Mouse (Mus musculus) adipocyte (in vitro differentiated cells): ENCODE results near the gene Iqschfp.
"Not testable (repeated sequence)": the region's sequence is repeated elsewhere in the genome, so short reads cannot be mapped to it uniquely, and the experiment has no call there.

ENCODE experiments used
- DNase-seq: peaks from one replicate; pipeline ENCODE4 v3.0.0-alpha.2; 2016; ENCODE audit warnings: low spot score

Gene Iqschfp

GRCm38 (mm10) chr3:68071395-68072386, 179.7 kb downstream of the Iqschfp start:
- no peak for DNase-seq

- no peak for DNase-seq
Measured at GRCm38 (mm10) chr3:68077406-68077805, 185.4 kb downstream of the Iqschfp start.

GRCm38 (mm10) chr3:68085024-68085423, 193.0 kb downstream of the Iqschfp start:
- DNase-seq, result no peak

- no peak for DNase-seq
Measured at GRCm38 (mm10) chr3:68092108-68092507, 200.1 kb downstream of the Iqschfp start.

DNA sequence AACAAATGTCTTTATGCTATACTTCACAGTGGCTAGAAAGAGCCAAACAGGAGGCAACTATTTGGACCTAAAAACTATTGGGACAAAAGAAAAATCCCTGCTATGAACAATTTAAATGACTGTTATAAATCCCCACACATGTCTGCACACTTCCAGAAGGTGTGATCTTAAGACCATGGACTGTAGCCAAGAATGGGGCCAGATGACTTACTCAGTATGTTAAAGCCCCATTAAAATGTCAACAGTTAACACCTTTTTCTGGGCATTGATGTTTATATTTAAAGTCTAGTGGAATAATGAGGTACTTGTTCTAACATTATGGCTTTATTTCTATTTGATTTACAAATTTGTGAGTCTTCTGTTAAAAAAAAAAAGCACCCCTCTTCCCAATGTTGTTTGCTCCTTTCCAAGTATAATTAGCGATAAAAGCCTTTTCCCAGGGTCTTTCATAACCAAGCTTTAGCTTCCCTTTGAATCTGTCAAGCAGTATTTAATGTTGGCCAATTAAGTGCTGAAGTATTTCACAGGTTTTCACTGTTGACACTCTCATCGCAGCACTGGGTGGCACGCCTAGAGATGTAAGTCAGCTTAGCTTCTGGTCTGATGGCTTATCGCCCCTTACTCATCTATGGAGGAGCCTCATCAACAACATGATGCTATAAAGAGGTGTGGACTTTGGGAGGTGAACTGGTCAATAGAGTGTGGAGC, 204.8 kb downstream of the Iqschfp start:
- no peak for DNase-seq

GRCm38 (mm10) chr3:68099561-68099960, 207.5 kb downstream of the Iqschfp start:
- not testable (repeated sequence) for DNase-seq

DNA sequence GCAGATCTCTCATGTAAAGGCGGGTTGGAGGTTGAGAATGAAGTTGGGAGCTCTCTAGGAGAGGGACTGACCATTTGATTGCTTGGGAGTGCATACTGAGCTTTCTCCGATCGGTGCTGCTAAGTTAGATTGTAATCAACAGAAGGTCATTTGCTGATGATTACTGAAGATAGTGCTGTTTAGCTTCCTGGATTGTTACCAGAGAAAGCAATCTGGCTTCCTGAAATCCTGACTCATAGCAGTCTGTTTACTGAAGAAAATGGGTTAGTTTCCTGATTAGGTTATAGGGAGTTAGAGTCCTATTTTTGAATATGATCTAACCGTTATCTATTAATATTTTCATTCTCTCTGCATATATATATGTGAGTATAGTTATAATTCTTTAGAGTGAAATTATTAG, 209.3 kb downstream of the Iqschfp start:
- DNase-seq, result no peak

DNA sequence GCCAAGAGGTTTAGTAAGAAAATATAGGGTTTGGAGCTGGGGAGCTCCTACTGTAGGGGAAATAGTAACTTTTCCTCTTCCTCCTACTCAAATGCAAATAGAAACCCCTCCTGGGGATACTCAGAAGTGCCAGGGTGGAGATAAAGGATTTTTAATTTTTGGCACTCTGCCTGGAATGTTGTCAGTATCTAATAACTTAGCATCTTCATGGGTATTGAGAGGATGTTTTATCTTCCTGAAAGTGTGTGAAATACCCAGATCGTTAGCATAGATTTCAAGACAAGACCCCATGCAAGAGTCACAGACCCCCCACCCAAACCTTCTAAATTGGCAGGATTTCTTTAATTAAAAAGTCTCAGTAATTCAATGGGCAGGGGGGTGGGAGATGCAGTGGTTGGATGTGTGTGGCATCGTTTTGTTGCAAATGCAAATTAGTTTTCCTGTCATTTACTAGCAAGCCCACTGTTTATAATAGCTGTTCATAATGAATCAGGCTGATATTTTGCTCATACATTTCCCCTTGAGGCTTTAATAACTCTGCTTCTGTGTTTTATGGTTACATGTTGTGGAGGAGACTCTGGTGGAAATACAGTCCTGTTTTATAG, 213.2 kb downstream of the Iqschfp start:
- DNase-seq, result no peak

DNA sequence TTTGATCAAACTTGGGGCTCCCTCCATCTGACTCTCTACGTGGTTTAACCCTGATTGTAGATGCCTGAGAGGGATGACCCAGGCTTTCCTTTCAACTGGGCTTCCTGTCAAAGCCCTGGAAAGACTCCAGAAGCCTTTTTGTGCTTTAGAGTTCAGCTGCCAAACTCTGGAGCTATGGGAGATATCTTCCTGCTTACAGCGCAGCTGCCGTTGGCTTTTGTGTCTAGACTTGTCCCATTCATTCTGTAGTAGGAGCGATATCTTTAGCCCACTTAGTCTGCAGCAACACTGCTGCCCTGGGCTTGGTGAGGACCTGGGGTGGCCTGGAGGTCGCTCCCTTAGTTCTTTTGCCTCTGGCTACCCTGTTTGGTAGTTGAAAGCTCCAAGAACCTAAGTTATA, 229.3 kb downstream of the Iqschfp start:
- DNase-seq, result no peak

DNA sequence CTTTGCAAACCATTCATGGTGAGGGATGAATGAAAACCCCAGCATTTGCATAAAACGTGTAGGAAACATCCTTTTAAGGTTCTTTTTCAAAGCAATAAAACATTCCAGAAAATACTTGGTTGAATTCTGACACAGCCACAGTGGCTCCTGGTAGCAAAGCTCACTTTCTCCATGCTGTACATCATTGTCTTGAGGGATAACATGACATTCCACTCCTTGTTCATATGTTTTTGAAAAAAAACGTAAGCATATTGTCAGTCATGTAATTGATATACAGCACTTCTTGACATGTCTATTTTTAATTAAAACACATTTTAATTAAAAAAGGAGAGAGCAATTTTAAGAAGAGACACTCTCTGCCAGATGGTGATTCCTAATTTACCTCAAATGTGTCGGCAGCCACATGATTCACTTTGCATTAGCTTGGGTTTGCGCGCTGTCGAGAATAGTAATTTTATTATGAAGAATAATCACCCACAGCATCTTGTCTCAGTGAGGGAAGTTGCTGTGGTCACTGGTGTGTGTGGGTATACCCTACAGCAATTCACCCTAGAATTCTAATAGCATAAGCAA, 234.3 kb downstream of the Iqschfp start:
- DNase-seq, result no peak

DNA sequence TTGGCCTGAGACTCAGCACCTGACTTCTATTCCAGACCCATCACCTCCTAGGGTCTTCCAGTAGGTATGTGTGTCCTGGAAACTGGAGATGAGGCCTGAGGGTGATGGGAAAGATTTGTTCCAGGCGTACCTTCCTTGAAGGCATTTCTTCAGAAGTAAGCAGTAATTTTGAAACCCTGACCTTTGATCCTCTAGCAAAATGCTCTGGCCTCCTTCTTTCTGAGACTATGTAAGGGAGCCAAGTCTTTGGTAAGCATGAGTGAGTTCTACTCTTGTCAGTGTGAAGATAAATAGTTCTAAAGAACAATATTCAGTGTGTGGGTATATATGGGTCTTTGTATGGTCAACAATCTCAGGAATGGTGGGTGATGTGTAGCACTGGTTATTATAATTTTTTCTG, 238.4 kb downstream of the Iqschfp start:
- no peak for DNase-seq

DNA sequence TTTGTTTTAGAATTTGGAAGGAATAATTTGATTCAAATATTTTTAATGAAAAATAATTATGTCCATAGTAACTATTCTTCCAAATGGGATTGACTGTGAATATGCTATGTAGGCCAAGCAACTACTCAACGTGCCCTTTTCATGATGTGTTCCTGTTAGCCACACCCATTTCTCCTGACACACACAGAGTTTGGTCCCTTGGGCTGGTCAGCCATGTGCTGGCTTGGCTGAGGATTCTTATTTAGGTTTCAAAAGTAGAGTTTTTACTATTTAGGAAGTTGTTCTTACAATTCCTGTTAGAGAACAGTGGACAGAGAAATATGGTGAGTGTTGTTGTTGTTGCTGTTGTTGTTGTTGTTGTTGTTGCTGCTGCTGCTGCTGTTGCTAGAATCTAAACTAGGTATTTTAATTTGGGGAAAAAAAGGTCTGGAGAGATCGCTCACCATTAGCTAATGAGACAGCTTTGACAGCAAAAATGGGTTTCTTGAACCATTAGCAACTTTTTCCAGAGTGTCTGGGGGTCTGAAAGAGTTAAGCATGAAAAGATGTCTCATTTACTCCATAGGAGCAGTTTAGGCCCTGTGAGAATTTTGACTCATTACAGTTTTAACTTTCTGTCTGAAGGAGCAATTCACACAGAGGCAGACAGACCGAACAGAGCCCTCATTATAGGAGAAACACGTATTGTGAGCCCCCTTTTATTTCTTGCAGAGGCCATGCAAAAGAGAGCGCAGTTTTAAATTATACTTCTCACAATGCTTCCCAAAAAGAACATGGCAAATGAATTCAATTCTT, 247.0 kb downstream of the Iqschfp start:
- no peak for DNase-seq

- no peak for DNase-seq
Measured at GRCm38 (mm10) chr3:68150688-68151087, 258.7 kb downstream of the Iqschfp start.

DNA sequence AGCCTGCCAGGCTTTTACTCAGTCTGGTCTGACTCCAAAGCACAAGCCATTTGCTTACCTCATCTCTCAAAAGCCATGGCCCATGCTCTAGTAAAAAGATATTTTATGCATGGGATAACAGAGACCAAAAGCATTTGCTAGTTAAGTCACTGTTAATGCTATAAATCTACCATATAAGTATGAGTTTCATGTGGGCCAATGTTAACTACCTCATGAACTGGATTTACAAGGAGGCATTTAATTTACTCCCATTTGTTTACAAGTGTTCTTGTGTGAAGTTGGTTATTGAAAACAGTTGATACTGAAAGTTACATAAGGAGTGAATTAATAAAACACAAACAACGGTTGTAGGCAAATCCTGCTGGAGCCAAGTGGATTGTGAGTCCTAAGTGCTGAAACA, 268.1 kb downstream of the Iqschfp start:
- no peak for DNase-seq

GRCm38 (mm10) chr3:68160760-68161159, 268.7 kb downstream of the Iqschfp start:
- DNase-seq, result no peak

- no peak for DNase-seq
Measured at GRCm38 (mm10) chr3:68178248-68178647, 286.2 kb downstream of the Iqschfp start.

DNA sequence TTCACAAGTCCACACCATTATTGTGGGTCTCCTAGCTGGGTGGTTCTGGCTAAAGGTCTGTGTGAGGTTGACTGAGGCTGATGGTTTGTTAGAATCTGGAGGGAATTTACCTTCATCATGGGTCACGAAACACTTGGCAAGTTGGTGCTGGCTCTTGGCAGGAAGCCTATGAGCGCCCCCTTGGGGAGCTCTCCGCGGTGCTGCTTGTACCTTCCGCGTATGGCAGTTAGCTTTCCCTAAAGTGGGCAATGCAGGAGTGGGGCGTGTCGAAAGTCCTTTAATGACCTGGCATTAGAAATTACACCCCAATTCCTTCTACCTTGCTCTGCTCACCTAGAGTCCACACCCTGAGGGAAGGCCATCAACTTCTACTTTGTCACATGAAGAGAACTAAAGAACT, 295.4 kb downstream of the Iqschfp start:
- no peak for DNase-seq

DNA sequence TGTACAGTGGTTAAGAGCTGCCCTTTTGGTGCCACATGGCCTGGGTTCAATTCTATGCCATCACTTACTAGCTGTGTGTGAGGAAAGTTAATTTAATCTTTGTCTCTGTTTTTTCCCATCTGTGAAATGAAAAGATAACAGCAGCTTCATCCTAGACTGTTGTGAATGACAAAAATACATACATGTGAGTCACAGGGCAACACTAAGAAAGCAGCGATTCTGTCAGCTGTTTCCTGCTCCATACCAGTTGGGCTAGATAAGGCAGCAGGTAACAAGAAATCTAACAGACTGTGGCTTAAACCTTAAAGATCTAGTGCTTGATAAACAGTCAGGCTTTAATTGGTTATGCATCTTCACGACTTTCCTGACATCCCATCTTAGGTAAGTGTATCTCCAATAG, 297.1 kb downstream of the Iqschfp start:
- no peak for DNase-seq

GRCm38 (mm10) chr3:68196933-68197332, 304.9 kb downstream of the Iqschfp start:
- no peak for DNase-seq

DNA sequence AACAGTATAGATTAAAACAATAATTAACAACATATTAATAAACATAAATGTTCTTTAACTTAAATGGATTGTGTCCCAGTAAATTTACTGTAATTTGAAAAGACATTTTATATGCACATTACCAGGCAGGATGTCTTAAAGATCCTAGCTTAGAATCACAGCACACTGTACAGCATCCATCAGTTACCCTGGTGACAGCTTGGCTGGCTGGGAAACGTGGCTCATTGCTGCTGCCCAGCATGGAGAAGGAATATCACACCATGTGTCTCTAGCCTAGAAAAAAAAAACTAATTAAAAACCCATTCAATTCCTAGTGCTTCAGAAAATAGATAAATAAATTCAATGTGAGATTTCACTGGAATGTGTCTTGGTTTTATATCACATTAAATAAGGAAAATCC, 309.2 kb downstream of the Iqschfp start:
- no peak for DNase-seq

DNA sequence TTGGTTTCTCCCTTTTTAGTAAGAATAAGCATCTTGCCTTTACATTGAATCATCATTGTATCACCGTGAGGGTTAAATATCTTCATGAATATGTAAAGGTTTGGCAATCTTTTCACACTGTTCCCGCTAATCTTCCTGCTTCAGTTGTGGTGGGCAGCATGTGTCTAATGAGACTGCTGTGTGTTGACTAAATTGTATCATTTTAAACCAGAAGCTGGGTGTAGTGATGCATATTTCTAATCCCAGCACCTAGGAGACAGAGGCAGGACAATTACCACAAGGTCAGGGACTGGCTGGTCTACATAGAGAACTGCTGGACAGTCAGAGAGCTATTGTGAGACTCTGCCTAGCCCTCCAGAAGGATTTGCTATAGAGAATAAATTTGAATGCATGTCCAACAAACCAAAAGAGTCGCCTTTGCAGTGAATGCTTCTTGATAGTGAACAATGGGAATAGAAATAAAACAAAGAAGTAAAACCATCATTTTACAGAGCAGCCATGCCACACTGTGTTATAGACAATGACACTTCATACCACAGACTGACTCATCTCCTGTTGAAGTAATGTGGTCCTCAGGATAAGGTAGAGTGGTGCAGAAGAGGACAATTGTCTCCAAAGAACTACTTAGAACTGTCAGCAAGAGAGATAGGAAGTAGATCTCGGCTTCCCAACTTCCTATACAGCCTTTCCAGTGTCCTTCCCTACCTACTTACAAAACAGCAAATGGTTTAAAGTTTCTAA, 310.3 kb downstream of the Iqschfp start:
- DNase-seq, result no peak
